Mouse (Mus musculus) right cerebral cortex, postnatal 25 days (tissue): ENCODE measurements around the gene Ggact.
A peak's percentile ranks its signal among the peaks of the same experiment; 100 is the strongest.

Source experiments
- DNase-seq: peaks from one replicate; pipeline ENCODE4 v3.0.0; 2022

The Ggact gene

DNA sequence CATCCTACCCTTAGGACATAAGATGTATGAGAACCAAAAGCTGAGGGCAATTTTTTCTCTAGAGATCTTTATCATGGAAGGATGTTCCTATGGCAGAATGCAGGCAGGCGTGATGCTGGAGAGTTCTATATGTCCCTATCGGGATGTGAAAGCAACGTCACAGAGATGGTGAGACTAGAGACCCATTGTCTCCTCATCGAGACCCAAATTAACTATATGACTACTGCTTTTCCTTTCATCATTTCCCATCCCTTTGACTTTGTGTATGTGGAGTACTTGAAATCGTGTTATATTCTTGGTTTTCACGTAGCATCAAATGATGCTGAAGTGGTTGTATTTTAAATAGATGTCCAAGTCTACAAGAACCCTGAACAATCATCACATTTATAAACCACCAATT is at the start of gene Ggact:
Gene Ggact (minus strand): TSS at position 101 of the 400 bp plus-strand sequence.
- DNase-seq: no peak

GRCm38 (mm10) chr14:122957941-122958340 is 44.4 kb upstream of the Ggact start:
- peak; percentile 87 for DNase-seq

DNA sequence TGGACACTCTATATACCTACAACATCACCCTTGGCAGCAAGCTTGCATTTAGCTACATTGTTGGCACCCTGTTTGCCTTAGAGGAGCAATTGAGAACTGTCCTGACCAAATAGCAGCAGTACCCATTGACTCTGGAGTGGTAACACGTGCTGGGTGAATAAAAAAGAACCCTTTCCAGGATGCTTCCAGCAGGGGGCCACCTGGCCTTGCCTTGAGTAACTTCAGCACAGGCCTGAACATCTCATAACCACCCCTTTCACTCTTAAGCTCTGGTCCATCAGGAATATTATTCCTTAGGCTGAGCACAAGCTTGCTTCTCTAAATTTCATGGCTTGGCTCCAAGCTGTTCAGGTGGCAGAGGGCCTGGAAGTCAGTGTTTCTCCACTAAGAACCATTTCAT is 39.8 kb upstream of the Ggact start:
- peak; percentile 56 for DNase-seq

DNA sequence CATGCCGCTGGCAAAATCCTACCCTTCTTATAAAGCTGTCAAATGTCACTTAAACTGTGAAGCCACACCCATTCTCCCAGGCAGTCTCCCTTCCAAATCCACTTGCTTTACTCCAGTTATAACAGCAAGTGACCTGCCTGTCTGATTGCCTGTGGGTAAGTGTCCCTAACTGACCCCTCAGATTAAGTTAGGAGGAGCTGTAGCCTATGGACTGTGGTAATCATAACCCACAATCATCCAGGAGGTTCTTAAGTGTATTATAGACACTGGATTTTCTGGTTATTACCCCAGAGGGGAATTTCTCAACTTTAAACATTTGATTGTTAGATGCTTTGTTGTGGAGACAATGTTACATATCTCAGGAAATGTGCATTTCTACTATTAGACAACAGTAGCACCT is 39.0 kb upstream of the Ggact start:
- no peak for DNase-seq

GRCm38 (mm10) chr14:122951676-122952445 is 38.3 kb upstream of the Ggact start:
- no peak for DNase-seq

- DNase-seq: no peak
These were observed 37.4 kb upstream of the Ggact start for GRCm38 (mm10) chr14:122950915-122951314.

GRCm38 (mm10) chr14:122943475-122943853 is 29.9 kb upstream of the Ggact start:
- DNase-seq: no peak

DNA sequence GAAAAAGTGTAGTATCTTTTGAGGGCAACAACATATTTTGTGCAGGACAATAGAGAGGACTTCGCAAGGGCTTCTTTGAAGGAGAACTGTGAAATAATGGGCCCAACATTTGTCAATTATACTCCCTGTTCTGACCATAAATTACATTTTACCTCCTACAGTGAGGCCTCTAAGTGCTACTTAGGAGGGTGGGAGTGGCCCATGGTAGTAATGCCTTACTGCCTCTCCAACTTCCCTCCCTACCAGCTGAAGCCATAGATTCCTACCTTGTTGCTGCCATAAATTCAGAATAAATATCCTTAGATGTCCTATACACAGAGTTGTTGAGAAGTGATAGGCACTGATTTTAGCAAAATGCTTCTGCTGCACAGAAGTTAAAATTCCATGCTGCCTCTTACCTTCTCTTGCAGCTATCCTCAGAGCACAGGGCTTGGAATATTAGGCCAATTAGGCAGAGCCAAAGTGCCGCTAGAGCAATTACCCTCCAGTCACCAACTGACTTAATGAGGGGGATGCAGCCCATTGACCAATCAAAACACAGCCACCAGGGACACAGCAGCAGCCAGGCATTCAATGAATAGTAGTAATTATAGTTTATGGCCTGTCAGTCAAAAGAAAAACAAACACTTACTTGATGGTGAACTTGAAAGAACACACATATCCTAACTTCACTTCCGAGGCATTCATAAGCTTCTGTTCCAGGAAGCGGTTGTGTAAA is 29.4 kb upstream of the Ggact start:
- no peak for DNase-seq

- DNase-seq: no peak
These were observed 22.9 kb upstream of the Ggact start for GRCm38 (mm10) chr14:122936460-122936859.

DNA sequence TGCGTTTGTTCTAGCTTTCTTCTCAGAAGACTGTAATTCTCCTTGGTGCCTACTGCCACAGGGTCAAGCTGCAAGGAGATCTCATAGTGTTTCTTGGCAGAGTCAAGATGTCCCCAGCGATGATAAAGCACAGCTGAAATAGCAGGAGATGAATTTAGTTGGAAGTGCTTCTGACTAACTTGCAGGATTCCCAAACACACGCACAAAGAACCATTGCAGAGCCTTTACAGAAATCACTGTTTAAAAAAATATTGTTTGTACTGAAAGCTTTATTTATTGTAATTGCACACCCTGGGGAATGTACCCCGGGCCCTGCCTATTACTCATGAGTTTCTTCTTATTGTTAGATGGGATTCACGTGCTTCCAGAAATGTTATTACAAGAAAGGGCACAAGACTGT is 6.5 kb upstream of the Ggact start:
- no peak for DNase-seq

DNA sequence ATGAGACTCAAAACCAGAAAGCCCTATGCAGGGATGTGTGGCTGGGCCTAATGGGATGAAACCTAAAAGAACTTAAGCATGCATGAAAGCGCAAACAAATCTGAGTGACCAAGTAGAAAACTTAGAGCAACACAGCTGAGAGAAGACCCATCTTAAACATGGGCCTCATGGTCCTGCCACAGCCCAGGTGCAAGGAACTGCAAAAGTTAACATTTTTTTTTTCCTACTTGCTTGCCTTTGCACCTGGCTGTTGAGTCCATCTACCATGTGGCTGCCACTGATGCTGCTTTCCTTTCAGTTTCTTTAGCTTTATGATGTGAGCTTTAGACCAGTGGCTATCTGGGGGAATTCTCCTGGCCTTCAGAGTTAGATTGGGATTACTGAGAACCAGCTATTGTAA is 4.1 kb upstream of the Ggact start:
- DNase-seq: no peak

DNA sequence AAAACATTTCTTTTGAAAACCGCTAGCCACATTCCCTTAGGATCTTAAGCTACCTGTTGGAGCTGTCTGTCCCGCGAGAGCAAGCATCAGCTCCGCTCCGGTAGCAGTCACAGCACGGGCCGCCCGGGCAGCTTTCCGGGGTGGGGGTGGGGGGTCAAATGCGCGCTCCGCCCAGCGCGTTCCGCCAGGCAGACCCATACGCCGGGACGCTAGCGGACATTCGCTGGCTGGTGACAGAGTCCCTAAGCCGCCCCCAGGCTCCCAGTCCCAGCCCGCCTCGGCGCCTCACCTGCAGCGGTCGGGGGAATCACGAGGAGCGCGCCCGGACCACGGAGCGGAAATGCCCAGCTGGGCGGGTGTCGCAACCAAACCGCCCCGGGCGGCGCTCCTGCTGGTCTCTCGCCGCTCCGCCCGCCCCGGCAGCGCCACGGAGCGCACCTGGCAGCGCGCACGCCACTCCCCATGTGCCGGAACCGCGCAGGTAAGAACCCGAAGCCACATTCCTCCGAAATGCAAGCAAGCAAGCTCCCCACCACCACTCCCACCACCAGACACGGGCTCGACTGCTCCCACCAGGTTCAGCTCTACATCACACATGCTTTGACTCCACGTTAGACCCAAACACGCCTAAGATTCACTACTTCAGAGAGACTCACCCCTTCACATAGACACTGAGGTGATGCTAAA is 602 bp downstream of the Ggact start:
- DNase-seq: peak; percentile 73

GRCm38 (mm10) chr14:122912137-122912536 is 1.4 kb downstream of the Ggact start:
- no peak for DNase-seq

- DNase-seq: no peak
These were observed 2.3 kb downstream of the Ggact start for GRCm38 (mm10) chr14:122911265-122911664.

- no peak for DNase-seq
These were observed 4.0 kb downstream of the Ggact start for GRCm38 (mm10) chr14:122909368-122910091.

DNA sequence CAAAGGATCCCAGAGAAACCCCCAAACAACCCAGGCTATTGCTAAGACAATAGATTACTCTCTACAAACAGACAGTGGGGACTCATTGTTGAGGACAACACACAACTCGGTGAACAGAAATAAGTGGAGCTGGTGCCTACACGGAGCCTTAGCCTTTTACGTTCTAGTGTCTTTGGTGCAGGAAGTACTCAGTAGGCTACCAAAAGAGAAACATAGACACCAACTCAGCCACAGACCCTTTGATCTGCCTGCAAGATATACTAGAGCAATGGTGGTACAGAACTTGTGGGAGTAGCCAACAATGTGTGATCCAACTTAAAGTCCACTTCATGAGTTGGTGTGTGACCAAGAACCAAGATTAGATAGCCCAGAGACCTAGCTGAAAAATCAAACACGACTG is 5.5 kb downstream of the Ggact start:
- no peak for DNase-seq

DNA sequence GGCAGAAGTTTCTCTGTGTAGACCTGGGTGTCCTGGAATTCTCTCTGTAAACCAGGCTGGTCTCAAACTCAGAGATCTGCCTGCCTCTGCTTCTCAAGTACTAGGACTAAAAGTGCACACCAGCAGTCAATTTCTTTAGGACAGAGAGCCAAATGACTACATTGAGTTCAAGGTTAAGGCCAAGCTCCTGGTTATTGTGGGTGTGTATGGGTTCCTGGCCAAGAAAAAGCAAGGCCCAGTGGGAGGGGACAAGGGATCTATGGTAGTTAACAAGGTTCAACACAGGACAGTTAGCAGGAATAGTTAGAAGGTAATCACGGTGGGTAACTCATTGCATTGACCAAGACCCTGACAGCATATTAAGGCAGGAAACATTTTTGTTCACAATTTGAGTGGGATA is 8.6 kb downstream of the Ggact start:
- DNase-seq: no peak

GRCm38 (mm10) chr14:122903923-122904351 is 9.6 kb downstream of the Ggact start:
- DNase-seq: no peak

GRCm38 (mm10) chr14:122902884-122903283 is 10.7 kb downstream of the Ggact start:
- DNase-seq: no peak

DNA sequence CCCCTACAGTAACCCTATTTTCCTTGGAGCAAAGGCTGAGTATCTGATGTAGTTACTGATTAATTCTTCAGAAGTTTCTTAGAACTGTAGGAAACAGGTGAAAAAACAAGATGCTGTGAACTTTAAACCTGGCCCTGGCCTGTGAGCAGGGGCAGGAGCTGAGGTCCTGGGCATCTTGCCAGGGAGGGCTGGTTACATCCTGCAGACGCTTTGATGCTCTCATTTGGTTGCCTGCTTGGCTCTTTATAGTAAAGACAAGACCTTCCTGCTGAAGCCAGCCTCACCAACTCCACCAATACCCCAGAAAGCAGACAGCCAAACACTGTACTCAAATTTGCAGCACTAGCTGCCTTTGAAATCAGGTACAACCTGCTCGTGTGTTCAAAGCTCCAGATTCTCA is 11.4 kb downstream of the Ggact start:
- no peak for DNase-seq

- DNase-seq: no peak
These were observed 11.8 kb downstream of the Ggact start for GRCm38 (mm10) chr14:122901715-122902114.

GRCm38 (mm10) chr14:122901177-122901576 is 12.4 kb downstream of the Ggact start:
- DNase-seq: no peak

DNA sequence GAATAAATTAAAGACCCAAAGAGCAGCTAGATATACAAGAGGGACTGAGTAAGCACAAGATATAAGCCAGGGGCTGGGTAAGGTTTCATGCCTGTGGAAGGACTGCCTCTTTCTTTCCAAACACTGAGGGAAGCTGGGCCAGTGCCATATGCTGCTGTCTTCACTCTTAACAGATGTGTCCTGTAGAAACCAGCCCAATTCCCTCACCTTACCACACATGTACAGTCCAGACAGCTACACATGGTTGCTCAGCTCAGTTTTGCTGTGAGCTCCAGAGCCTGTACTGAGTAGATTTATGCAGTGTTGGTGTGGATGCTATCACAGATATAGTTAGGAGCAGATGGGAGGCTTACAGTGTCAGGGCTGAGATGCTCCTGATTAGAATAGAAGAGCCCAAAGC is 12.9 kb downstream of the Ggact start:
- DNase-seq: no peak
